Mouse (Mus musculus): ENCODE measurements around the gene Ccdc57. TPM values are rescaled to one million over a fixed set of nuclear protein-coding genes. Genes with fewer than 3 reads are reported as not detected.

The Ccdc57 gene
- polyA plus RNA-seq, 1 experiment from 2014 or later = 8.2 TPM

- Histone ChIP-seq H3K4me3 (no peak overlapping the region), H3K9me3 (no peaks in the 10 kb centered on the region), H3K36me3 (replicated peaks) (peaks cover 18% of the 10 kb centered on the region; the same call in 1 of the 2 replicates), H3K9ac (no peak overlapping the region), H3K4me2 (no peak overlapping the region), H3K27ac (no peak overlapping the region), H3K27me3 (replicated peaks) (no peaks in the 10 kb centered on the region), H3K4me1 (no peaks in the 10 kb centered on the region)
- WGBS = 97% methylated on average over 3 of the region's 3 CpGs
- no peak for ATAC-seq (replicated peaks)
Observed at GRCm38 (mm10) chr11:120922528-120922927, 10.1 kb downstream of the Ccdc57 start.

- peaks cover 20% of the 10 kb centered on the region; the same call in 1 of the 2 replicates for H3K36me3 ChIP-seq (replicated peaks)
- 95% methylated on average over 5 of the region's 5 CpGs for WGBS
Observed at GRCm38 (mm10) chr11:120917756-120918155, 14.9 kb downstream of the Ccdc57 start.

GRCm38 (mm10) chr11:120916477-120916876 lies 16.2 kb downstream of the Ccdc57 start:
- peaks cover 18% of the 10 kb centered on the region; the same call in 1 of the 2 replicates for H3K36me3 ChIP-seq (replicated peaks)
- no peak overlapping the region for H3K4me3 ChIP-seq
- ATAC-seq (replicated peaks) = no peak
- H3K4me2 ChIP-seq = no peak overlapping the region
- no peaks in the 10 kb centered on the region for H3K4me1 ChIP-seq
- no peak overlapping the region for H3K9ac ChIP-seq
- H3K9me3 ChIP-seq = no peaks in the 10 kb centered on the region
- H3K27me3 ChIP-seq (replicated peaks) = no peaks in the 10 kb centered on the region
- 77% methylated on average over 3 of the region's 3 CpGs for WGBS
- H3K27ac ChIP-seq = no peak overlapping the region

More at GRCm38 (mm10) chr11:120917756-120918155, 14.9 kb downstream of the Ccdc57 start:
- Histone ChIP-seq H3K4me1 (no peaks in the 10 kb centered on the region), H3K9ac (no peak overlapping the region), H3K27me3 (replicated peaks) (no peaks in the 10 kb centered on the region), H3K27ac (no peak overlapping the region), H3K4me2 (no peak overlapping the region), H3K4me3 (no peak overlapping the region), H3K9me3 (no peaks in the 10 kb centered on the region)
- no peak for ATAC-seq (replicated peaks)

GRCm38 (mm10) chr11:120913796-120914195 lies 18.9 kb downstream of the Ccdc57 start:
- H3K4me3 ChIP-seq = no peak overlapping the region
- no peaks in the 10 kb centered on the region for H3K4me1 ChIP-seq
- H3K9me3 ChIP-seq = no peaks in the 10 kb centered on the region
- WGBS = over 99% methylated on average over 4 of the region's 4 CpGs
- H3K9ac ChIP-seq = no peak overlapping the region
- H3K36me3 ChIP-seq (replicated peaks) = peaks cover 6% of the 10 kb centered on the region; the same call in 1 of the 2 replicates
- ATAC-seq (replicated peaks) = no peak
- H3K27me3 ChIP-seq (replicated peaks) = no peaks in the 10 kb centered on the region
- no peak overlapping the region for H3K4me2 ChIP-seq
- H3K27ac ChIP-seq = no peak overlapping the region

GRCm38 (mm10) chr11:120905430-120905873 lies 27.2 kb downstream of the Ccdc57 start:
- no peak for ATAC-seq (replicated peaks)
- H3K27me3 ChIP-seq (replicated peaks) = no peaks in the 10 kb centered on the region
- H3K9me3 ChIP-seq = no peaks in the 10 kb centered on the region
- no peaks in the 10 kb centered on the region; the same call in 1 of the 2 replicates for H3K36me3 ChIP-seq (replicated peaks)
- H3K9ac ChIP-seq = no peak overlapping the region
- no peak overlapping the region for H3K27ac ChIP-seq
- H3K4me3 ChIP-seq = no peak overlapping the region
- H3K4me1 ChIP-seq = no peaks in the 10 kb centered on the region
- WGBS = 11% methylated on average over 1 of the region's 1 CpGs
- no peak overlapping the region for H3K4me2 ChIP-seq

- Histone ChIP-seq H3K27ac (no peak overlapping the region), H3K36me3 (replicated peaks) (no peaks in the 10 kb centered on the region; the same call in 1 of the 2 replicates), H3K4me1 (no peaks in the 10 kb centered on the region), H3K4me2 (no peak overlapping the region), H3K9ac (no peak overlapping the region), H3K27me3 (replicated peaks) (no peaks in the 10 kb centered on the region), H3K9me3 (no peaks in the 10 kb centered on the region), H3K4me3 (no peak overlapping the region)
- WGBS = 95% methylated on average over 3 of the region's 3 CpGs
- no peak for ATAC-seq (replicated peaks)
Observed at GRCm38 (mm10) chr11:120904561-120904960, 28.1 kb downstream of the Ccdc57 start.

GRCm38 (mm10) chr11:120903159-120903850 lies 29.4 kb downstream of the Ccdc57 start:
- Histone ChIP-seq H3K36me3 (replicated peaks) (no peaks in the 10 kb centered on the region; the same call in 1 of the 2 replicates), H3K9me3 (no peaks in the 10 kb centered on the region), H3K4me1 (no peaks in the 10 kb centered on the region), H3K4me2 (no peak overlapping the region), H3K4me3 (no peak overlapping the region), H3K27me3 (replicated peaks) (no peaks in the 10 kb centered on the region), H3K27ac (no peak overlapping the region), H3K9ac (no peak overlapping the region)
- no peak for ATAC-seq (replicated peaks)
- WGBS = 86% methylated on average over 24 of the region's 24 CpGs

- 58% methylated on average over 10 of the region's 10 CpGs for WGBS
- no peak overlapping the region for H3K27ac ChIP-seq
- ATAC-seq (replicated peaks) = no peak
Observed at GRCm38 (mm10) chr11:120902487-120903142, 30.1 kb downstream of the Ccdc57 start.

GRCm38 (mm10) chr11:120901729-120902486 lies 30.8 kb downstream of the Ccdc57 start:
- Histone ChIP-seq H3K9ac (no peak overlapping the region), H3K4me2 (no peak overlapping the region), H3K4me1 (no peaks in the 10 kb centered on the region), H3K9me3 (no peaks in the 10 kb centered on the region), H3K4me3 (no peak overlapping the region), H3K27ac (no peak overlapping the region), H3K36me3 (replicated peaks) (peaks cover 2% of the 10 kb centered on the region; the same call in 1 of the 2 replicates), H3K27me3 (replicated peaks) (no peaks in the 10 kb centered on the region)
- no peak for ATAC-seq (replicated peaks)
- 72% methylated on average over 21 of the region's 21 CpGs for WGBS

More at GRCm38 (mm10) chr11:120902487-120903142, 30.1 kb downstream of the Ccdc57 start:
- Histone ChIP-seq H3K36me3 (replicated peaks) (no peaks in the 10 kb centered on the region; the same call in 1 of the 2 replicates), H3K9ac (no peak overlapping the region), H3K4me3 (no peak overlapping the region), H3K27me3 (replicated peaks) (no peaks in the 10 kb centered on the region), H3K4me1 (no peaks in the 10 kb centered on the region), H3K9me3 (no peaks in the 10 kb centered on the region), H3K4me2 (no peak overlapping the region)

GRCm38 (mm10) chr11:120900276-120901244 lies 32.1 kb downstream of the Ccdc57 start:
- WGBS = 87% methylated on average over 8 of the region's 8 CpGs
- H3K4me2 ChIP-seq = no peak overlapping the region
- no peak overlapping the region for H3K4me3 ChIP-seq
- no peaks in the 10 kb centered on the region for H3K27me3 ChIP-seq (replicated peaks)
- no peak overlapping the region for H3K27ac ChIP-seq
- H3K9me3 ChIP-seq = no peaks in the 10 kb centered on the region
- H3K4me1 ChIP-seq = no peaks in the 10 kb centered on the region
- ATAC-seq (replicated peaks) = no peak
- H3K36me3 ChIP-seq (replicated peaks) = peaks cover 2% of the 10 kb centered on the region; the same call in 1 of the 2 replicates
- no peak overlapping the region for H3K9ac ChIP-seq

GRCm38 (mm10) chr11:120898114-120898548 lies 34.5 kb downstream of the Ccdc57 start:
- 87% methylated on average over 6 of the region's 6 CpGs for WGBS
- H3K36me3 ChIP-seq (replicated peaks) = peaks cover 12% of the 10 kb centered on the region
- H3K27ac ChIP-seq = no peak overlapping the region
- no peak overlapping the region for H3K9ac ChIP-seq
- no peak for ATAC-seq (replicated peaks)
- H3K27me3 ChIP-seq (replicated peaks) = no peaks in the 10 kb centered on the region
- no peak overlapping the region for H3K4me3 ChIP-seq
- H3K9me3 ChIP-seq = no peaks in the 10 kb centered on the region
- H3K4me1 ChIP-seq = no peaks in the 10 kb centered on the region
- no peak overlapping the region for H3K4me2 ChIP-seq
